Mouse (Mus musculus): ENCODE data around the gene Shc3. TPM values are rescaled to one million over a fixed set of nuclear protein-coding genes. Genes with fewer than 3 reads are reported as not detected.

Shc3 gene
- total RNA-seq, 2 experiments from 2014 or later: not detected

DNA sequence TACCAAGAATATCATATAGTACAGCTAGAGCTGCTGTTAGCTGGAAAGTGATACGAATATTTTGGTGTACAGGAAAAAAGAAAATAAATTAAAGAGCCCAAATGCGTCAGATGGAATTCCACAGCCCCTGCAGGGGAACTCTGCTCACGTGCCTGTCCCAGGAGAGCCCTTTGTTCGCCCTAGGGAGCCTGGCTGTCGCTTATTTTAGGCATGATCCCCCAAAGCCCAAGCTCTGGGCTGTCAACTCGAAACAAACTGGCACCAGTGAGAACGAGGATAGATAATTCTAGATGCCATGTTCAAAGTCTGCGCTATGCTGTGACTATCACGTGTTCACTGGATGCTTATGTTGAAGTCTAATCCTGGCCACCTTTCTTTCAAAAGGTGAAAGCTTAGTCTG, 892 bp upstream of the Shc3 start:
- no peak for ATAC-seq (replicated peaks; ENCODE audit: low FRiP score, poor library complexity, severe bottlenecking)

DNA sequence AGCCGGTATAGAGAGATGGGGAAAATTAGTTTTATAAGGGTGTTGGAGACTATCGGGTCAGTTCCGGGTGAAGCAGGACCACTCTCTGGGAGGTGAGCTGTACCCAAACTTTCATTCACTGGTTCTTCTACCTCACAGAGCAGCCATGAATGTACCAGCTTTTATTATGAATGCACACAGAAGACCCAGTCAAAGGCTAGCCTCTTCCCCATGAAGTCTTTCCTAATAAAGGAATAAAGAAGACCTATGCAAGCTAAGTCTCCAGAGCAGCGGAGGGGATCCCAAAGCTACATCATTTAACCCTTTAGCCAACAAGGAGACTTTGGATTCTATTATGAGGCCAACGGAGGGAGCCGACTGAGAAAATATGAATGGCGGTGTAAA, 458 bp upstream of the Shc3 start:
- no peak for ATAC-seq (replicated peaks; ENCODE audit: low FRiP score, poor library complexity, severe bottlenecking)

DNA sequence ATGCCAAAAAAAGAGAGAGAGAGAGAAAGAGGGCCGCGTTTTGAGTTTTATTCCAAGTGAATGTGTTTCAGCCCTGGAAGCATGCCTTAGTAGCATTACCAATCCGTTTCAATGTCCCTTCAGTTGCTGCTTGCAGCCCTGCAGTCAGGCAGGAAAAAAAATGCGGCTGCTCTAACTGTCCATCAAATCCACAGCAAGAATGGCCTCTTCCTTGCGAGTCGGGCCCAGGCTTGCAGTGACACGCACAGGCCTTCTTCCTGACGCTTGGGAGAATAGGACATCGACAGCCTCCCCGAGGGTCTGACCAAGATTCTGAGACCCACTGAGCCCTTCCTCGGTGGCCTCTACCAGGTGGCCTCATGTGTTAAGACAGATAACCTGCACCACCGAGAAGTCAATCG, 718 bp downstream of the Shc3 start:
- ATAC-seq (replicated peaks; ENCODE audit: low FRiP score, poor library complexity, severe bottlenecking): no peak

DNA sequence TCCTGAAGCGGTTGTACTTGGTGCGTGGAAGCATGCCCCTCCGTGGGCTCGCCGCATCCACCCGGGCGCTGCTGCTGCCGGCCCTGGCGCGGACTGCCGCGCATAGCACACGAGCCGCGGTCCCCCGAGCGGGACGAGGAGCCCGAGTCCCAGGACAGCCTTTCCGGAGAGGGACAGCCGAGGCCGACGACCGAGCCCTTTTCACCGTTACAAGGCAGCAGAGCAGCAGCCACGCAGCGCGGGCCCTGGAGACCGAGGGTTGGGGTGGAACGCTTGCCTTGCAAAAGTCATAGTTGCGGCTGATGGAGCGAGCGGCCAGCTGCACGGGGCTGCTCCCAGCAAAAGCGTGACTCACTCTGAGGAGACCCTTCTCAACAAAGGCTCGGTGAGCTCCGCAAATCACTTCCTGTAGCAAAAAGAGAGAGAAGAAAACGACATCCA, 1.8 kb downstream of the Shc3 start:
- no peak for ATAC-seq (replicated peaks; ENCODE audit: low FRiP score, poor library complexity, severe bottlenecking)

DNA sequence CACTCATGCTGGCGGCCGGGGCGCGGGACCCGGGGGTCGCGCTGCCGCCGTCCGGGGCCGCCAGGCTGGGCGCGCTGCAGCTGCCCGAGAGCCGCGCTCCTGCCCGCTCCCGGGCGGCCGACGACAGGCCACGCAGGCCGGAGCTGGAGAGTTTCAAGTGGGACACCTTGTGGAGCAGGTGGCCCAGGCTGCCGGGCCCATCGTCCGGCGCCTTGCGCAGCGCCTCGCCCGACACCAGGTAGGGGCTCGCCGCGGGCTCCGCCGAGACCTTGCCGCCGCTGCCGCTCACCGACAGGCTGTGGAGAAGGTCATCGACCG, 2.2 kb downstream of the Shc3 start:
- no peak for ATAC-seq (replicated peaks; ENCODE audit: low FRiP score, poor library complexity, severe bottlenecking)

DNA sequence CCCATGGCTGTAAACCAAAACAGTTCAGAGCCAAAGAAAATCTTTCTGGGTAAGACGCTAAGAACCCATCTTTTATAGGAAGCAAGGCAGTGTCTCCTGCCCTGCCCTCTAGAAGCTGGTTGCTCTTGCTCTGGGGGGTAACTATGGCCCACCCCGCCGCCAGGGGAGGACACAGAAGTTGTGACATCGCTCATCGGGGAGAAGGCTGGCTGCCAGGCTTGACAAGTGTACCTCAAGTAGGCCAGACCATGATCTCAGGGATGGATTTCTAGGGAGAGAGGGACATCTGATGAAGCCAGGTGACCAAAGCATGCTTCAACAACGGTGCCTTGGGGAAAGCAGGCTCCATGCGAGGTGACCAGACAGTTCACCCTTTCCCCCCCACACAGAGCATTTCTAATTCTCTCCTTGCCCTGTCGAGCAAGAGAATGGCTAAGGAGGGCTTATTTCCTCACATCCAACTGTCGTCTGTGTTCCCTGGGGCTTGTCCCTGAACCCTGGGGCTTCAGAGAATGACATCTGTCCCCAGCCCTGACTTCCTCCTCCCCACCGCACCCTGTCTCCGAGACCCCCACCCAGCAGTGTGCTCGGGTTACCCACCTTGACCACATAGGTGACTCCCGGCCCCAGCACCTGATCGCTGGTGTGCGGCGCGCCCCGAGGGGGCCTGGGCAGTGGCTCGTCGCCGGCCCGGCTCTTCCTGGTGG, 2.7 kb downstream of the Shc3 start:
- no peak for ATAC-seq (replicated peaks; ENCODE audit: low FRiP score, poor library complexity, severe bottlenecking)

DNA sequence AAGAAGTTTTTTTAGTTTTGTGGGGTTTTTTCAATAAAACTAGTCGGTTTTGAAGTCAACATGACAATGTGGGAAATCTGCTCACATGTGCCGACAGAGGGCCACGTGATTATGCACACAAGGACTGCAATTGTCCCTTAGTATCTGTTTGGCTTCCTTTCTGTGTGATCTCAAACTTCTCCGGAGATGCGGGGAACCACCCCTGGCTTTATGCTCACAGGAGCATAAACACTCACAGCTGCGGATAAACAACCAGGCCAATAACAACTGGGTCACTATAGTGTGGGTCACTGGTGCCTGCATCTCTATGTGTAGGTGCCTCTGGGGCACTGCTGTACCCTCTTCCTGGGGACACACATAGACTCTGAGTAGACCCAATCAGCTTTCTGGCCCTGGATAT, 4.5 kb downstream of the Shc3 start:
- ATAC-seq (replicated peaks; ENCODE audit: low FRiP score, poor library complexity, severe bottlenecking): no peak

DNA sequence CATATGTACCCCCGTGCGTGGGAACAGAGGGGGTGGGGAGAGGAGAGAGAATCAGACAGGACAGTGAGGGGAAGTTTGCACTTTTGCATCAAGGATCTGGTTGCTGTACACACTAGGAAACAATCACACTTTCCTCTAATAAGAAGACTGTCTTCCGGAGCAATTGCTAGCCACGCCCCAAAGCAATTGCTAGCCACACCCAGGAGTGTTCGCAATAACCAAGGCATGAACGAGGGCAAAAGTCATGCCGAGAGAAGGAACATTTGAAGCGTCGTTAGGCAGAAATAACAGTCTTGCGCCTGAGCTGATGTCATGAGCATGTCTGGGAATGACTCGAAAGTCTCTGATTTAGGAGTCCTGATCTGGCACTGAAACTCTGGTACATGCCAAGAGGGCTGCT, 15.9 kb downstream of the Shc3 start:
- no peak for ATAC-seq (replicated peaks; ENCODE audit: low FRiP score, poor library complexity, severe bottlenecking)

DNA sequence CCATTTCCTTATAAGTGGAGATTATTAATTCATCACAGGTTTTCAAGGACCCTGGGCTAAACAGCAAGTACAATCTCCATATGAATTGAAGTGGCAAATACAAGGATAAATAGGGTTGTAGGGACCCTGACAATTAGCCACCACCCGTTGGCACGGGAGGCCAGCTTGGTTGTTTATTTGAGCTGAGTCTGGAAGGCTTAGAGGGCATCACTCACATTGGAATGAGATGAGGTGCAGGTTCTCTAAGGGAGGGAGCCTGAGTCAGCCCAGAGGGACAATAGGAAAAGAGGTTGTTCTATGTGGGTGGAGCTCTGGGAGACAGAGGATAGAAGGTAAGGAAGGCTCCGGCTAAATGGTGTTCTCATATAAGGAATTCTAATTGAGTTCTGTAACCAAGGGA, 17.0 kb downstream of the Shc3 start:
- no peak for ATAC-seq (replicated peaks; ENCODE audit: low FRiP score, poor library complexity, severe bottlenecking)

DNA sequence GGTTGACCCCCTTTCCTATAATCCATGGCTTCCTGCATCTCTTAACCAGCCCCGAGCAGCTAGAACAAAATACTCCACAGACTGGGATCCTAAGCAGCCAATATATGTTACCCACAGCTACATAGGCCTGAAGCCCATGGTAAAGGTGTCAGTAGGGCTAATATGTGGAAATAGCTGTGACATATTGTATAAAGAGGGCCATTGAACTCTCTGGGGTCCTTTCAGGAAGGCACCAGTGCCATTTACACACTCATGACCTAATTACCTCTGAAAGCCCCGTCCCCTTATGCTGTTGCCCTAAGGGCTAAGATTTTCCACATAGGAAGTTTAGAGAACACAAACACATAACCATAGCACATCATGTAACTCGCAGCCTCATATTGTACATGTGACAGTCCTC, 17.4 kb downstream of the Shc3 start:
- ATAC-seq (replicated peaks; ENCODE audit: low FRiP score, poor library complexity, severe bottlenecking): no peak

DNA sequence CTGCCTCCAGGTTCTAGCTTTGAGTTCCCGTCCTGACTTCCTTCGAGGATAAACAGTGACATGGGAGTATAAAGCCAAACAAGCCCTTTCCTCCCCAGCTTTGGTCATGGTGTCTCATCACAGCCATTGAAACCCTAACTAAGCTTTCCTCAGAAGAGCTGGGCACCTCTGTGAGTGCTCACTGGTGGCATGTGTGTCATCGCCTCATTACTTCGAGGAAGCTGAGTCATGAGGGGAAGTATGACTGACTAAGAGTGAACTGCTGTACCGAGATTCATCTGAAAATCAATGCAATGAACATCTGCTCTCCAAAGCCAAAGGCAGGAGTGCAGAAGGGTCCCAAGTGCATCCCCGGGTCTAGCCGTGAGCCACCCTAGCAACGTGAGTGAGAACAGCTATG, 29.4 kb downstream of the Shc3 start:
- ATAC-seq (replicated peaks; ENCODE audit: low FRiP score, poor library complexity, severe bottlenecking): no peak

DNA sequence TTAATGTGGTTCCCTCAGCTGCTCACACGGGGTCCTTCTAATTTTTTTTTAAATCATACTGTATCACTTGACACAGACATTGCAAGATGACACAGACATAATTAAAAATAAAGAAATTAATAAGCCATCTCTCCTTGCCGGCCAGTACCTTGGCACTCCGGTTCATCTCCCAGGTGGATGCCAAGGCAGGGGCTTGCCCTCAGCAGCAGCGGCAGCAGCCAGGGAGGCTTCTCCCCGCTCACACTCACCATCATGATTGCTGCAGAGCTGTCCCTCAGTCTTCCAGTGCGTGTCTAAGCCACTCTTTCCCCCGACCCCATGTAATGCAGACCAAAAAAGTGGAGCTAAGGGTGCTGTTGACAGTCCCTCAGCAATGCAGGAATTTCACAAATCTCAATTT, 33.9 kb downstream of the Shc3 start:
- ATAC-seq (replicated peaks; ENCODE audit: low FRiP score, poor library complexity, severe bottlenecking): no peak

DNA sequence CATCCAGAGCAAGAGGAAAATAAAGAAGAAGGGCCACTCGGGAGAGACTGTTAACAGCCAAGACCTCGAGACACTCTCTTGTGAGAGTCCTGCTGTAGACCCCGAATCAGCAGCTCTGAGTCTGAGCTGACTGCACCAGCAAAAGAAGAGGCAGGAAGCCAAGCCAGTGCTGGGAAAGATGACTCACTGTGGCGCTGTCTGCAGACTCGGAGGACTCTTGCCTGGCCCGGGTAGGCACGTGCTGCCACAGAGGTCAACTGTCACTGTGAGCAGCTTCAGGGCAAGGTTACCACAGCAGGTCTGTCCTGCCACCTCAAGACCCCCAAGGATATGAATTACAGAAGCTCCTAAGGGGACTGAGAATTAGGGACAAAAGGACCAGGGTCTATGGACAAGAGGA, 42.7 kb downstream of the Shc3 start:
- ATAC-seq (replicated peaks; ENCODE audit: low FRiP score, poor library complexity, severe bottlenecking): no peak

DNA sequence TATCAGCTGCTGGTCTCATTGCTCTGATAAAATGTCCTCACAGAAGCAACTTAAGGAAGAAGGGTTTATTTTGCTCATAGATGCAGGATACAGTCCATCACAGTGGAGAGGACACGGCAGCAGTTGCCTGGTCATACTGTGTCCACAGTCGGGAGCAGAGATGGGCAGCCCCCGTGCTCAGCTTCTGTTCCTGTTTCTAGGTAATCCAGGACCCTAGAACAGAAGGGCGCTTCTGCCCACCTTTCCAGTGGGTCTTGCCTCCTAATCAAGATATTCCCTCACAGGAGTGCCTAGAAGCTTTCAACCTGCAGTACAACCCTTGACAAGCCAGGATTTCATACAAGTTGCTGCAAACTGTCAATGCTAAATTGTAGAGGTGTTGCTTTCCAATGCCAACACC, 44.9 kb downstream of the Shc3 start:
- no peak for ATAC-seq (replicated peaks; ENCODE audit: low FRiP score, poor library complexity, severe bottlenecking)

DNA sequence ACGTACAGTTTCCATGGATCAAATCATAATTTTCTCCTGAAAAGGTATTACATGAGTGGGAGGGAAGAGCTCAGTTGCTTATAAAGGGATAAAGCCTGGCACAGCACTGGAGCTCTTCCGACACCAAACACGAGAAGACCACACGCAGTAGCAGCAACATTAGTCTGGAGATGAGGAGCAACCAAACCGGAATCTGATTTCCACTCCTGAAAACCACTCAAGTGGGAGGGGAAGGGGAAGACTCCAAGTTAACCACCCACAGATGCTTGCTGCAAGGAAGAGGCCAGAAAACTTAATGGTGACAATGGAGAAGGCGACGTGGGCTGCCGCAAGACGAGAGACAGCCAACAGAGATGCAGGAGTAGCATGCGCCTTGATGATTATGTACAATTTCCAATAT, 45.9 kb downstream of the Shc3 start:
- no peak for ATAC-seq (replicated peaks; ENCODE audit: low FRiP score, poor library complexity, severe bottlenecking)

DNA sequence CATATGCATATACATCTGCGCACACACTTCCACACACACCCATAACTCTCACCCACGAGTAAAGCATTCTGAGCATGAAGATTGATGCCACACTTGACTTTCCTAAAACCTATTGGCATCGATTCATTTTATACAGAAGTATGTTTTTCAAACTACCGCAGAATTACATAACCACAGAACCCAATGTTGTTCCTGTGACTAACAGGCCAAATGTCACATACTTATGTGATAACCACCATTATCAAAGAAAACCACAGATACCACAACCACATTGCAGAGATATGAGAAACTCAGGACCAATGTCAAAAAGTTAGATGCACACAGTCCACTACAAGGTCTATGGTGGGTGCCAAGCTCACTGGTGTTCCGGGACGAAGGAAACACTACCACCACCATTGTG, 50.3 kb downstream of the Shc3 start:
- no peak for ATAC-seq (replicated peaks; ENCODE audit: low FRiP score, poor library complexity, severe bottlenecking)

DNA sequence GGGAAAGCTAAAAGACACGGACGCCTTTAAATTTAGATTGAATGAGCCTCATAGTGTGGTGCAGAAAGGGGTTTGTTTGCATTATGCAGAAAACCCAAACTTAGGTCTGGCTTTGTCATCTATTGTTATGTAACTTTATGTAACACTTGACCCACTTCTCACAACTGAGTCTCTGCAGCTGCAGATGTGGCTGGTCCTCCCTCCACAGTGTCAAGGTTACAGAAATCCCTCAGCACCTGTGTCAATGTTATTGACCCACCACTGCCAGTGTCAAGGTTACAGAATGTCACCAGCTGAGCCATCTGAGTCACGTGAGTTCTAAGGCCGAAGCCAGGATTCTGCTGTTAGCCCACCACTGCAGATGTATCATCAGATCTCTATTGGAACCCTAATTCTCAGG, 51.3 kb downstream of the Shc3 start:
- ATAC-seq (replicated peaks; ENCODE audit: low FRiP score, poor library complexity, severe bottlenecking): no peak

DNA sequence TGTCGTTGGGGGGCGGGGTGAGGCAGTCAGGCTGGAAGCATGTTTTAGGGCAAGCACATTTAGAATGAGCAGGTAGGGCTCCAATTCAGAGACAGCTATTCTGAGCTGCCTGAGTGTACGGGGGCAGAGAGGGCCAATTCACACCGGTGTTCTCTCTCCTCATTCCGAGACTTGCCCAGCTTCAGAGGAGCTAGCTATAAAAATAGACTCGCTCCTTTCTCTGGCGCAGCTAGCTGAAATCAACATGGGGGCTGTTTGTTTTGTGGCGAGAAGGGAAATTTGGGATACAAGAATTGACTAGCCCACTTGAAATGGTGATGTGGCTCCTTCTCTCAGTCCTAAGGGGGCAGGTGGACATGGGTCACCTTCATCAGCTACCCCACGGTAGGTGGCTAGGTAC, 60.4 kb downstream of the Shc3 start:
- no peak for ATAC-seq (replicated peaks; ENCODE audit: low FRiP score, poor library complexity, severe bottlenecking)

DNA sequence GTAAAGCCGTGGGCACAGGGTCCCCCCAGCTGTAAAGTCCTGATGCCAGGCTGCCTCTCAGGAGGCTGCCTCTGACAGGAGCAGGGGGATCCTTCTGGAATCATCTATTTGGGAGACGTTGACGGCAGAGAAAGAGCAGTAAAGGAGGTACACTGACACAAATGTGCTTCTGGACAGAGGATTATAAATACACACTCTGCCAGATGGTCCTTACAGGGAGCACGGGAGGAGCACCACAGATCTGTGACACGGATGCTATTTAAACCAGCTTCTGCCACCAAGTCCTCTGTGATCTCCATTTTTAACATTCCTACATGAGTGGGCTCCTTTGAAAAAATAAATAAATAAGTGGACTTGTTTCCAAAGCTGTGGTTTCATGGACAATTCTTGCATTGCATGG, 63.5 kb downstream of the Shc3 start:
- ATAC-seq (replicated peaks; ENCODE audit: low FRiP score, poor library complexity, severe bottlenecking): no peak

DNA sequence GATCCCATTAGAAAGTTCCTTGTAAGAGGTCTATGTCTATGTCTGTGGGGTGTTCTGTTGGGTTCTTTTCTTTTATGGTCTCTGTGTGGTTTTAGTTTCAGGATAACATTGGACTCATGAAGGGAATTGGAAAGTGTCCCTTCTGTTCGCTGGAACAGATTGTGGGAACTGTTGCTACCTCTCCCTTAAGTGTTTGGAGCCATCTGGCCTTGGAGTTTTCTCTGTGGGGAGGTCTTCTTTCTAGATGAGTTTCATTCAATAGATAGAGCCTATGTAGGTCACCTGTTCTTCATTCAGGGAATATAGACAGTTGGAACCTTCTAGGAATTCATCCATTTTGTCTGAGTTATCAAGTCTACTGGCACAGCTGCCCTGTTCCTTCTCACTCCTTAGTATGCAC, 69.5 kb downstream of the Shc3 start:
- ATAC-seq (replicated peaks; ENCODE audit: low FRiP score, poor library complexity, severe bottlenecking): no peak

DNA sequence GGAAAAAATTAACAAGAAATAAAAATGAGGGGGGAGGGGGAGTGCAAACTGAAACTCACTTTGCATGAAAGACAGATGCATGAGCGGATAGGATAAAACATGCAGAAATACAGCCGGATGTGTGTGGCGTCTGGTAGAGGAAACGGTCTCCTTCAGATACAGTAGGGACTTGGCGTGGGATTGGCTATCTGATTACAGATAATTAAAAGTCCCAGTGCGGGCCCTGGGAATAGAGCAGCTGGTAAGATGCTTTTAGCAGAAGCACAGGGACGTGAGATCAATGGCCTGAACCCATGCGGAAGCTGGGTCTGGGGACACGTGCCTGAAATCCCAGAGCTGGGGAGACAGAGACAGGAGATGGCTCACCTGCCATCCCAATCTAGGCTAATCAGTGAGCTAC, 75.5 kb downstream of the Shc3 start:
- no peak for ATAC-seq (replicated peaks; ENCODE audit: low FRiP score, poor library complexity, severe bottlenecking)

DNA sequence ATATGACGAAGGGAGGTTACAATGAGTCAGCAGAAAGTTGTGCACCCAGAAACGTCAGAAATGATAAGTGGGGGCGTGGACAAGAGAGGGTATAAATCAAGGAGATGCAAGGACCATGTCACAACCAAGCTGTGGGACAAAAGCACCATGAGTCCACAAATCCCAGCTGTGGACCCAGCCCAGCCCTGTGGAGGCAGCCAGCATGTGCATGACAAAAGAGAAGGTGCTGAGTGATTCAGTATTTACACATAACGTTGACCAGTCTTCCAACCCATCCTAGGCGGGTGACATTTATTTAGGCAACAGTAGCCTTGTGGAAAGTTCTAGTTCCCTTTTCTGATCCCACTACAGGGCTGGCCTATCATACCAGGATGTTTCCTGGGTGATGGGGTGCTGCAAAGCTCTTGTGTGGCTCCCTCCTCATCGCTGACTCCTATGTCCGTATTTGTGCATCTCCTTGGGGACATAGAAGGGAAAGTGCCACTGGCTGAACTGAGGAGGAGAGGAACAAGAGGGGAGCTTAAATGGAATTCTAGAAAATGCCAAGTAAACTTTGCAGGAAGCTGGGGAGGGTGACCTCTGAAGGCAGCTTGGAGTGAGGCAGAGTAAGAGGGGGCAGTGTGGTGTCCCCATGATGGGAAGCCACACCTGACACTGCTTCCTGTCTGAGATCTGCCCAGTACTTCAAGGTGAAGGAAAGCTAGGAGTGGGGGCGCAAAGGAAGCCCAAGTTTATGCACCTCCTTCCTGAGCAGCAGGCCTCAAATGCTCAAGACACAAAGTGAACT, 77.4 kb downstream of the Shc3 start:
- ATAC-seq (replicated peaks; ENCODE audit: low FRiP score, poor library complexity, severe bottlenecking): no peak
